Mouse (Mus musculus) G1E (cell line): ENCODE data around the gene Dhcr24. TPM values are rescaled to one million over a fixed set of nuclear protein-coding genes. Genes with fewer than 3 reads are reported as not detected.

Source experiments
- ATAC-seq: 2 replicates; pipeline ENCODE4 v1.8.0; 2016; ENCODE audit warnings: mild to moderate bottlenecking; ENCODE audit not compliant: insufficient number of reproducible peaks, poor library complexity, low FRiP score, severe bottlenecking; ENCODE audit errors: extremely low read depth
- DNase-seq: peaks from one replicate; pipeline ENCODE4 v3.0.0; 2012; ENCODE audit warnings: low spot score
- H3K27me3 ChIP-seq: 2 replicates; pipeline ENCODE4 v1.6.1; 2012; ENCODE audit warnings: mild to moderate bottlenecking, low read length, inconsistent platforms; ENCODE audit not compliant: insufficient read depth
- H3K36me3 ChIP-seq: replicated peaks from 2 replicates; pipeline ENCODE3; 2012; ENCODE audit warnings: mild to moderate bottlenecking, inconsistent platforms
- H3K4me1 ChIP-seq: 2 replicates; pipeline ENCODE4 v1.6.1; 2012; ENCODE audit warnings: low read depth, low read length, inconsistent platforms, mixed read lengths; ENCODE audit not compliant: insufficient read depth
- H3K4me3 ChIP-seq: 2 replicates; pipeline ENCODE4 v1.5.1; 2012; ENCODE audit warnings: low read depth, mild to moderate bottlenecking, inconsistent platforms, low read length, moderate library complexity, mixed read lengths
- H3K9me3 ChIP-seq: replicated peaks from 2 replicates; pipeline ENCODE4 v1.6.1; 2012; ENCODE audit warnings: inconsistent platforms
- CTCF ChIP-seq: IDR thresholded peaks from 2 replicates; pipeline ENCODE4 v1.5.1; 2012; ENCODE audit warnings: low read depth, low read length, inconsistent platforms, mixed read lengths
- GATA1 ChIP-seq: IDR thresholded peaks from 2 replicates; pipeline ENCODE4 v1.6.1; 2012; ENCODE audit warnings: borderline replicate concordance, low read length, inconsistent platforms, mixed read lengths
- GATA2 ChIP-seq: IDR thresholded peaks from 2 replicates; pipeline ENCODE4 v1.6.1; 2012; ENCODE audit warnings: low read depth, low read length, inconsistent platforms, borderline replicate concordance
- POLR2AphosphoS5 ChIP-seq: IDR thresholded peaks from 2 replicates; pipeline ENCODE4 v1.6.1; 2012; ENCODE audit warnings: low read depth, low read length, inconsistent platforms; ENCODE audit not compliant: insufficient replicate concordance
- TAL1 ChIP-seq: conservative IDR thresholded peaks from 2 replicates; pipeline ENCODE4 v1.6.1; 2012; ENCODE audit warnings: low read depth, low read length, inconsistent platforms, mixed read lengths
- polyA plus RNA-seq: library from polyadenylated mRNA; stranded (reverse); fragments of >175 nt; gene quantifications from 2 replicates; pipeline ENCODE4 v1.2.3, GENCODE M21; 2012
- total RNA-seq, 2 experiments: library from RNA; stranded (forward) in 1 of 2; stranded (reverse) in 1 of 2; fragments of 200-1000 nt in 1 of 2; fragments of >200 nt in 1 of 2; fragmentation: Nextera tagmentation in 1 of 2; gene quantifications; 2 replicates each; pipeline ENCODE4 v1.2.3; 2014 to 2017

Dhcr24 gene
- total and polyA plus RNA-seq, 3 experiments, result 15.4 to 43.4 (median 33.2) TPM

DNA sequence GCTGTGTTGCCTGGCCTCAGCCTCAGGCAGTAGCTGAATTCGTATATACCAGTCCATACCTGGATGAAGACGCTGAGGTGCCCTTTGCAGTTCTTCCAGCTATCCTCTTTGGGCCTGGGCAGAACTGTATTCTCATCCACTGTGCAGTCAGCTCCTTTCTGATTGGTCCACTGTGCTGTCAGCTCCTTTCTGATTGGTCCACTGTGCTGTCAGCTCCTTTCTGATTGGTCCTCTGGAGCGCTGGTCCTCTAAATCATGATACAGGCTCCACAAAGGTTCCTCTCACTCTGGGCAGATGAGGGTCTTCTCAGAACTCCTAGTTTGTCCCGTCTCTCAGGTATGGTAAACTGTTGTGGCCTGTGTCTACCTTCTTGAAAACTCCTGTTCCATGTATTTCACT is 8.8 kb downstream of the Dhcr24 start:
- peaks cover 95% of the 10 kb centered on the region for H3K36me3 ChIP-seq
- no peaks in the 10 kb centered on the region; the same call in 1 of the 2 replicates for H3K4me1 ChIP-seq

DNA sequence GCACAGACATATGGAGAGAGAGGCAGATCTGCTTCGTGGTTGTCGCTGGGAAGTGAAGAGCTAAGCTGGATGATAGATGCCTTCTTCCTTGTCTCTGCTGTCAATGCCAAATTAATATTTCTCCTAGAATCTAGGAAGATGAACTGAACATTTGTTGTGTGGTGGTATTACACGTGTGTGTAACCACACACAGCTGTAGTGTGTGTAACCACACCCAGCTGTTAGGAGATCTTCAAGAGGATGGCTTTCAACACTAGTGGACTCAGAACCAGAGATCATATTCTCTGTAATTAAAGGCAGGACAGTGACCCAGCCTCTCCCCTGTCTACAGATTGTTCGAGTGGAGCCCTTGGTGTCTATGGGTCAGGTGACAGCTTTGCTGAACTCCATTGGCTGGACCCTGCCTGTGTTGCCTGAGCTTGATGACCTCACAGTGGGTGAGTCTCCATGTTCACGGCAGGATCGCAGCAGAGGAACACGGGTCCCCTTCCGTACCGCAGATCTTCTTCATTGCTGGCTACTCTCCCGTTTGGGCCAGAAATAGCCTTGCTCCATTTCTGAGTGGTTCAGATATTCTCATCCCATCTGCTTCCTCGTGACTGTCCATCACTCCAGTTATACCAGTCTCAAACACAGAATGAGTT is 10.4 kb downstream of the Dhcr24 start:
- Histone ChIP-seq H3K9me3 (no peaks in the 10 kb centered on the region), H3K27me3 (no peaks in the 10 kb centered on the region), H3K36me3 (peaks cover 95% of the 10 kb centered on the region), H3K4me1 (no peaks in the 10 kb centered on the region), H3K4me3 (no peak overlapping the region)
- TF ChIP-seq TAL1 (no peak), GATA2 (no peak), CTCF (no peak), POLR2AphosphoS5 (no peak), GATA1 (no peak)
- DNase-seq (no peak), ATAC-seq (no peak)

More for the DNA sequence above, 8.8 kb downstream of the Dhcr24 start:
- TF ChIP-seq POLR2AphosphoS5, result no peak
- no peak for TF ChIP-seq TAL1
- no peak for TF ChIP-seq GATA1
- TF ChIP-seq GATA2, result no peak
- no peak for TF ChIP-seq CTCF
- H3K9me3 ChIP-seq, result no peaks in the 10 kb centered on the region
- H3K4me3 ChIP-seq, result no peak overlapping the region
- DNase-seq (no peak), ATAC-seq (no peak)
- no peaks in the 10 kb centered on the region for H3K27me3 ChIP-seq

DNA sequence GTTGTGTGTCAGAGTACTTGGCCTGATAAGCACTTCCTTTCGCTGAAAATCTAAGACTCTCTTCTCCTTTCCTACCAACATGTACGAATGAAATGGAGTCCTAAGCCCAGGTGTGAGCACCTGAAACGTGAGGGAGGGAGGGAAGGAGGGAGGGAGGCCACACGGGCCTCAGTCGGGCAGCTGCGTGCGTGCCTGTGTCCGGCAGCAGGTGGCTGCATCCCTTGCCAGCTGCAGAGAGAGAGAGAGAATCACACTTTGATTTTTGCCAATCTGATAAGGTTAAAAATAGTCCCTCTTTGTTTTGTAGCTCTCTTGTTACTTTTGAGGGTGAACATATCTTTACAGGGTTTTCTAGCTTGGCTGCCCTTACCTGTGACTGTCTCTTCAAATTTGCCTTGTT is 14.2 kb downstream of the Dhcr24 start:
- no peak overlapping the region for H3K4me3 ChIP-seq
- peaks cover 14% of the 10 kb centered on the region for H3K4me1 ChIP-seq
- ATAC-seq, result no peak
- H3K9me3 ChIP-seq, result no peaks in the 10 kb centered on the region
- TF ChIP-seq GATA2 (no peak), GATA1 (no peak), POLR2AphosphoS5 (no peak), TAL1 (no peak), CTCF (no peak)
- DNase-seq, result no peak
- no peaks in the 10 kb centered on the region for H3K27me3 ChIP-seq
- peaks cover 100% of the 10 kb centered on the region for H3K36me3 ChIP-seq

DNA sequence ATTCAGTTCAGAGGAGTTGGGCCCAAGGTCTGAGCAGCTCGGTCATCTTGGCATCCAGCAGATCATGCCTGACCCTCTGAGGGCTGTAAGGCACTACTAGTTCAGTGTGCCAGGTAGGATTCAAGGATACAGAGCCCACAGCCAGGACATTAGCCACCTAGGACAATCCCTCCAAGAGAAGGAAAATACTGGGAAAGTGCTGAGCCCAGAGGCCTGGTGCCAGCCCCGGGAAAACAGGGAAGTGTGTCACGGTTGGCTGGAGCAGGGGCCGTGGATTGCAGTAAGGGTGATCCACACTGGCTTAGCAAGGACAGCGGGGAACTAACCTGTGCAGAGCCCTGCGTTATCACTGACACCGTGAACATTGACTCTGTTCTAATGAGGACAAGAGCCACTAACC is 16.7 kb downstream of the Dhcr24 start:
- Histone ChIP-seq H3K27me3 (no peaks in the 10 kb centered on the region), H3K9me3 (no peaks in the 10 kb centered on the region), H3K36me3 (peaks cover 100% of the 10 kb centered on the region), H3K4me1 (peaks cover 38% of the 10 kb centered on the region), H3K4me3 (no peak overlapping the region)
- no peak for DNase-seq
- TF ChIP-seq CTCF, result no peak
- no peak for TF ChIP-seq GATA2
- no peak for TF ChIP-seq GATA1
- TF ChIP-seq TAL1, result no peak
- TF ChIP-seq POLR2AphosphoS5, result no peak
- no peak for ATAC-seq

DNA sequence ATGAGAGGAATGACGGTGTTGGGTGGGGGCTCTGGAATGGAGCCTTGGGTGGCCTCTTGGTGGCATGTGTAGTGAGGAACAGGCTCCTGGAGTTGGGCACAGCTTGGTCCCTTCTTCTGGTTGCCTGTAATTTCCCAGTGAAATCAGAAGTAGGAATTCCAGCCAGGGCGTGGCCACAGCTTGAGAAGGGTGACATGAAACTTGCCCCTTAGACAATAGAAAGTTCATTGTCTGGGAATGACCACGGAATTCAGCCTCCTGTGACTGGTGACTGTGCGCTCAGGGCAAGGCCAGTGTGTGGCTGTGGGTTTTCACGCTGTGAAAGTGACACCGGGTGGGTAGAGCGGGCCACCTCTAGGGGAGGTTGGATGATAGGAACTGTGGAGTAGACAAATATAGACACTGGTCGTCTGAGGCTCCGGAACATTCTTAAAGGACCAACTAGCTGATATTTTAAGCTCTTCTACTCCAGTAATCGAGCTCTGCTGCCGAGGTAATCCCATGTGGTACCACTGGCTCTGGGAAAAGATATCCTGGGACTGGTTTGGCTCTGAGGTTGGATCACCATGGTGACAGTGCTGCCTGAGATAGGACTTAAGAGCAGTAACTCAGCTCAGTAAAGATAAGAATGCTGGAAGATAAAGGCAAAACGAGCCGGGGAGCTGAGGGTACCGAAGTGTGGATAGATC is 20.5 kb downstream of the Dhcr24 start:
- no peaks in the 10 kb centered on the region for H3K27me3 ChIP-seq
- H3K9me3 ChIP-seq, result no peaks in the 10 kb centered on the region
- no peak overlapping the region; the same call in 1 of the 2 replicates for H3K4me3 ChIP-seq
- DNase-seq, result no peak
- TF ChIP-seq GATA1, result no peak
- TF ChIP-seq GATA2, result no peak
- TF ChIP-seq TAL1, result no peak
- no peak for TF ChIP-seq POLR2AphosphoS5
- no peak for TF ChIP-seq CTCF
- H3K4me1 ChIP-seq, result peaks cover 49% of the 10 kb centered on the region
- H3K36me3 ChIP-seq, result peaks cover 100% of the 10 kb centered on the region
- no peak for ATAC-seq

DNA sequence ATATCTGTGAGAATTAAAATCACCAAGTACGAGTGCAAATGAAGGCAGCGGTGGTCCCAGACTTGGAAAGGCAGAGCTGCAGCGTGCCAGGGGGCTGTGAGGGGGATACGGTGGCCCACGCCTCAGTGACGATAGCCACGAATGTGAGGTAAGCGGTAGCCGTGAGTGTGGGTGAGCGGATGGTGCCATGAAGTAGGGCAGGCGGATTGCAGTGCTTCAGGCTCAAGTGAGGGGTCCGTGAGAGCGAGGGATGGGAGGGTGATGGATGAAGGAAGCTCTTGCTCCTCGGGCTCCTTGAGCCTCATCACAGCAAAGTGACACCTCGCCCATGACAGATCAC is 21.0 kb downstream of the Dhcr24 start:
- Histone ChIP-seq H3K4me1 (peaks cover 45% of the 10 kb centered on the region), H3K4me3 (peak overlapping the region; percentile 42; the same call in 1 of the 2 replicates)
- no peak for ATAC-seq

More for the DNA sequence above, 21.0 kb downstream of the Dhcr24 start:
- TF ChIP-seq GATA1 (no peak), TAL1 (no peak), POLR2AphosphoS5 (no peak), GATA2 (no peak), CTCF (no peak)
- no peak for DNase-seq
- no peaks in the 10 kb centered on the region for H3K27me3 ChIP-seq
- H3K9me3 ChIP-seq, result no peaks in the 10 kb centered on the region
- H3K36me3 ChIP-seq, result peaks cover 100% of the 10 kb centered on the region
